Mouse (Mus musculus) lung, postnatal 25 days (tissue): ENCODE data around the gene Flna.
"Not testable (repeated sequence)": the region's sequence is repeated elsewhere in the genome, so short reads cannot be mapped to it uniquely, and the experiment has no call there.

ENCODE experiments used
- DNase-seq: peaks from one replicate; pipeline ENCODE4 v3.0.0; 2022; ENCODE audit warnings: low spot score

Flna gene

DNA sequence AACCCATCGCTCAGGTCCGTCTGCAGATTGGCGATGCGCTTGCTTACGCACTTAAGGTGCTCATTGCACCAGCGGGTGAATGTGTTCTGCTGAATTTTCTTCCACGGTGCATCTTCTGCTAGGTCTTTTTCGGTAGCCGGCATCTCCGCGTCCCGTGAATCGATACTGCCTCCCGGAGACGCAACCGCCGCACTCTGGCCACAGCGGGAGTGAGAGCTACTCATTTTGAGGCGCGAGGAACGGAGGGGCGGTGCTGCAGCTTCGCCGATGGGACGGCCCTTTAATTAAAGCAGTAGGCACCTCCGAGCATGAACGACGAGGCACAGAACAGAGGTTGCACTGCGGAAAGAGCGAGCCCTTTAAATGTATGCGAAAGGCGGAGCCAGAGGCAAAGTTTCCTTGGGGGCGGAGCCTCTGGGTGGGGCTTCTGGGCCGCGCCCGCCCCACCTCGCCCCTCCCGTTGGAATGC, 3.4 kb downstream of the Flna start:
- peak; percentile 93 for DNase-seq

DNA sequence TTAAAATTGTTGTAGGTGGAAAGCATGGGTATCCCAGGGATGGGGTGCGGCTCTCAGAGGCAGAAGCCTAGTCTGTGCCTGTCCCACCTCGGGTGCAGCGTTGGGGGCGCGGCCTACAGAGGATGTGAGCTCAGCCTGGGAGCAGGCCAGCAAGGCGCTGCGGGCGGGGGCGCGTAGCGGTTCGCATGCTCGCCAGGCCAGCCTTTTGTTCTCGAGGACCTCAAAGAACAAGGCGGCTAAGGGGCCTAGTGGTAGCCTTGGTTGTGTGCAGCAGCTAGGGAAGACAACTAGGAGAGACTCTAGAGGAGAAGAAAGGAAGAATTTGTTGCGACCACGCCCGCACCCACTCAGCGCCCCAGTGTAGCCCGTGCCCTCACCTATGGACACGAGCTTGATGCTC, 3.9 kb downstream of the Flna start:
- DNase-seq, result peak; percentile 85

GRCm38 (mm10) chrX:74245107-74245506, 4.5 kb downstream of the Flna start:
- DNase-seq, result no peak

DNA sequence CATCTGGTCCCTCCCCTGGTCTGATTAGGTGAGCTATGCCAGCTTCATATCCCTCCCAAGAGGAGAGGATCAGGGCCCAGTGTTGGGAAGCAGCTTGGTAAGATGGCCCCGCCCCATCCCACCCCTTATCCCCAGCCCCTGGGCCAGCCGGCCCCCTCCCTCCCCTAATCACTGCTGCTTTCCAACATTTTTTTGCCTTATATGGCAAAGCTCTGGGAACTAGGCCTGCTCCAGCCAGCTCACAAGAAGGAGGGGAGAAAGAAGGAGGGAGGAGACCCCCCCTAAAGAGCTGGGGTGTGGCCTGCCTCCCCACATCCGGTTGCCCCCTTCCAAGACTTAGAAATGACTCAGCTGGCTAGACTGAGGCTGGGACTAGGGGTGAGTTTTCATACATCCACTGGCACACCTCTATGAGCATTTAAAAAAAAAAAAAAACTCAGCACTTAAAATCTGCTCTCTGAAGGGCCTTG, 5.0 kb downstream of the Flna start:
- peak; percentile 73 for DNase-seq

DNA sequence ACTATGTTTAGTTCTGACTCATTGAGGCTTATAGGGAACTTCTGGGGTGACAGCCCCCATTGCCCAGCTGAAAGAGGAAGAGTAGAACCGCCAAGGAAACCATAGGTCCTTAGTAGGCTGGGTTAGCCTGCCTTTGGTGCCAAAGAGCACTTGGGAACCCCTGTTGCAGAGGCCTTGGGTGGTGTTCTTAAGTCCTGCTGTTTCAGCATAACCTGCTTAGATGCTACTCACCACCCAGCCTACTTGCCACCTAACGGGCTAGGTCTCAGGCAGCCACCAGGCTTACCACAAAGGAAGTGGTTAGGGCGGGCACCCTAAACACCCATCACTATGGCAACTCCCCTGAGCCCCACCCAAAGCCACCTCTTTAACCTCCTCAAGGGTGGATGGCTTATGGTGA, 5.8 kb downstream of the Flna start:
- peak; percentile 75 for DNase-seq

DNA sequence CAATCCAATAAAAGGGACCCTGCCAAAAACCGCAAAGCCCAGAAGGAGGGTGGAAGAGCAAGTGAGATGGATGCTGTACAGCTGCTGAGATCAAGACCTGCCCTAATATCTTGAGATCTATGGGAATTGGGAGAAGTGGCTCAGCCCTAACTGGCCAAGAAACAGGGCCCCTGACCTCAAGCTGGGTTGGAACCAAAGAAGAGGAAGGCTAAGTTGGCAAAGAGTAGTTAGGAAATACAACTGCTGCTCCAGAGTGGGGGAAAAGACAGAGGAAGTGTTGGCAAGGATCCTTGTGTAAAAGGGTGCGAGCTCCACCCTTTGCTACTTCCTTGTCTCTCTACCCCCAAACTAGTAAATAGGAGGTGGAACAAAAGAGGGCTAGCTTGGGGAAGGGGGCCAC, 6.2 kb downstream of the Flna start:
- DNase-seq, result peak; percentile 64

- DNase-seq, result no peak
Observed at GRCm38 (mm10) chrX:74240332-74240731, 9.3 kb downstream of the Flna start.

GRCm38 (mm10) chrX:74233196-74233595, 16.4 kb downstream of the Flna start:
- no peak for DNase-seq

- no peak for DNase-seq
Observed at GRCm38 (mm10) chrX:74230038-74230437, 19.6 kb downstream of the Flna start.

DNA sequence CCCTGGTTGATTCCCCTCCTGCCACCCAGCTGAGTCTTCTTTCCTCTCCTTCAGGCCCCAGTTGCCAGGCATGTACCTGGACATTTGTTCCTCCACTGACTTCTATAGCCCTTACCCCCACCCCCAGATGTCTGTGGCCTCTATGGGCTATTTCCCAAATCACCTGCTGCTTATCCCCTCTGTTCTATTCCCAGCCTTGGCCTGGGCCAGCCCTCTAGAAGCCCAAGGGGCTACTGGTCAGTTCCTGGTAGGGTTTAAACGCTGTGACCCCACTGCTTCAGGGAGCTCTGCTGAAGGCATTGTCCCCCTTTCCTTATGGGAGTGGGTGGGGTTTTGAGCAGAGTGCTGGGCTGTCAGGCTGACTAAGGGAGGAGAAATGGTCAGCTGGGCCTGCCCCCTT, 29.5 kb downstream of the Flna start:
- not testable (repeated sequence) for DNase-seq

GRCm38 (mm10) chrX:74219449-74219848, 30.2 kb downstream of the Flna start:
- DNase-seq, result no peak

DNA sequence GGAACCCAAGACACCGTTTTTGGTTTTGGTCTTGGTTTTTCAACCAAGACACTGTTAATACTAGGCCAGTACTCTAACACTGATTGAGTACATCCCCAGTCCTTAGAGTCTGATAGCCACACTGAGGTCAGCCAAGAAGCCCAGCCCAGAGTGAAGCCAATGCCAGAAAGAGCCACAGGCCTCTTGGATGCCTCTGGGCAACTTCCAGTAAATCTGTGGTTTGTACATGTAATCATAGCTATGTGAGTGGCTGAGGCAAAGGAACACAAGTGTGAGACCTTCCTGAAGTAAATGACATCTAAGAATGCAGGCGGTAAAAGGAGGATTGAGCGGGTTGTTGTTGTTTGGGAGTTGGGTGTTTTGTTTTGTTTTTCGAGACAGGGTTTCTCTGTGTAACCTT, 31.1 kb downstream of the Flna start:
- no peak for DNase-seq

GRCm38 (mm10) chrX:74203556-74203955, 46.1 kb downstream of the Flna start:
- no peak for DNase-seq

DNA sequence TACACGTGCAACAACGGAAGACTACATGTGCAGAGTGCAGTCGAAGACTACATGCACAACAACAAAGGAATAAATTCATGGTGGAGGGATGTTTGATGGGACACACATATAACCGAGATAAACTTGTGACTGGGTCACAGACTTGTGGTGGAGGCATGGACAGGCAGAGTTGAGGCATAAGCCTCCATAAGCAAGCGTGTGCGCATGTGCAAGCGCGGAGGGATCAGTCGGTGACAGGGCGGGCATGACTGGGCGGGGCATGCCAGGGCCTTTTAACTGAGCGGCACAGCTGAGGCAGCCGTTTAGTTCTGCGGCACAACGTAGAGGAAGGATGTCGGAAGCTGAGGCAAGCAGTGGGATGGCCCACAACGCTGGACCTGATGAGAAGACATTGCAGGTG, 72.7 kb downstream of the Flna start, which contains the start of gene Tktl1:
Gene Tktl1 (plus strand): TSS at position 301 of the 400 bp plus-strand sequence.
- no peak for DNase-seq
